Mouse (Mus musculus) v-Abl transformed pro-B cells (cell line): ENCODE measurements around the gene Letmd1.
"Not testable (repeated sequence)": the region's sequence is repeated elsewhere in the genome, so short reads cannot be mapped to it uniquely, and the experiment has no call there.

Experiments
- in situ Hi-C, 2 experiments: fragments of 400-800 bp; cut with MboI; formaldehyde crosslinking; loops; one replicate each; pipeline ENCODE4 v1.15.1; 2025; ENCODE audit not compliant: unreplicated experiment in 2 of 2

Gene Letmd1

DNA sequence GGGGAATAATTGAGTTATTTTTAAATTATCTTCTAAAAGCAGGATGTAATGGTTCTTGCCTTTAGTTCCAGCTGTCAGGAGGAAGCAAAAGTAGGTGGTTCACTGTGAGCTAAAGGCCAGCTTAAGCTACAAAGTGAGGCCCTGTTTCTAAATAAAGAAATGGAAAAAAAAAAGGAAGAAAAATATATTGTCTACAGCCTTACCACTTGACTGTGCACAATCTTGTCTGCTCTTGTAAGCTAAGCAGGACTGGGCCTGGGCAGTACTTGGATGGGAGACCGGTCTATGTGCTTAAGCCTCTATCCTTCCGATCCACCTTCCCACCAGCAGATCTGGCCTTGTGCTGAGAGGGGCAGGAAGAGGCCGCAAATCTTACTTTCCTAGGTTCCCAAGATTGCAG is 19.3 kb upstream of the Letmd1 start:
- in situ Hi-C loops = loop anchor here (10.0 kb wide), 2 partner anchors 55 to 65 kb away; no protein-coding TSS in a partner anchor

DNA sequence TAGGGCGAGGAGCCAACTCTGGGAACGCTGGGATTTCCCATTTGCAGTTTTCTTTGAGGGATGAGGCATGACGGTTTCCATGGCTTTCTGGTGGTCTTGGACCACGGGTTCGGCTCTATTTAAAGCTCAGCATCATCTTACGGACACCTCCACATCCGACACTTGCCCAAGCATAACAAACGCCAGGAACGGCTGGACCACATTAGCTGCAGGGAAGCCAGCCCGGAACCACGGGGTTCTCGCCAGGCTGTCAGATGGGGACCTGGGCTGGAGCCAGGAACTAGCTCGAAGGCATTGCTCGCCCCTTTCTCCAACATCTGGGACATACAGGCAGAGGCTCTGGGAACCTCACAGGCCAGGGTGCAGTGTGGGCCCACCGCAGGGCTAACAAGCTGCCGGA is 17.6 kb upstream of the Letmd1 start:
- in situ Hi-C loops = loop anchor here (5.0 to 25.0 kb wide), 4 partner anchors 34 to 414 kb away; partner anchors contain the start of gene Dip2b (in 1 of the 2)

DNA sequence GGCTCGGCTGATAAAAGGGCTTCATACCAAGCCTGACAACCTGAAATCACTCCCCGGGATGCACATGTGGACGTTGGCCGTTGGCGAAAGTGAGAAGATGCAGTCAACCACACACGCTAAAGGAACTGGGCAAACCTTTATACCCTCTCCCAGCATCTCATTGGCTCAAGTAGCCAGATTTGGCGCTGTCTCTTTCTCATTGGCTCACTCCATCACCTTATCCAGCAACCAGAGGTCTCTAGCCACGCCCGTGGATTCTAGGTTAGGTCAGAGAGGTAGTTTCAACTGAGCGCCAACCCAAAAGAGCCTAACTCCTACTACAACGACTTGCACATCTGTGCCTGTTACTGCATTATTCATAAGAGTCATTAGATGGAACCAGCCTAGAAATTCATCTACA is 16.3 kb upstream of the Letmd1 start:
- in situ Hi-C loops = loop anchor here (5.0 to 25.0 kb wide), 4 partner anchors 35 to 415 kb away; partner anchors contain the start of gene Dip2b (in 1 of the 2)

DNA sequence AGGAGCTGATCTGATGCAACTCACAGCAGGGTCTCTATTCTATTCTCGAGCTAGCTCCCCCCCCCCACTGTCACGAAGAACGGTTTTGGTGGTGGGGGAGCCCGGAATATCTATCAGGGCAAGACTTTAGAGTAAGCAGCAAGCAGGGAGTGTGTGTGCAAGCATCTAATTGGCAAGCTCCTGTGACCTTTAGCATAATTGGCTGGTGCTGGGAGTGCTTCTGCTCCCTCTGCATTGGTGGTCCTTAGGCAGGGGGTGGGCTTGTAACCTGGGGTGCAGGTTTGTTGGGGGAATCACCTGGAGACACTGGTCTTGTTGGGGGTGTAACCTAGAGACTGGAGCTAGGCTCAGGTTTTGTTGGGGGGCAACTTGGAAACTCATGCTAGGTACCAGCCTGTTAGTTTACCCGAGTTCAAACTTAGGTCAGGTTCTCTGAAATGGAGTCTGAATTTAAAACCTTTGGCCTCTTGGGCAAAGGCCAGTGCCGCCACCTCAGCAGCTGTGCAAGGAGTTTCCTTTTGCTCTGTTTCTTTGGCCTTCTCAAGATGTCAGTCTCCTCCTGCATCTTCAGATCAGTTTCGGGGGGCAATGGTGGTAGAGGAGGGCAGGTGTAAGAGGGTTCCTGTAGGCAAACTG is 12.3 kb upstream of the Letmd1 start:
- in situ Hi-C loops = loop anchor here in 1 of 2 experiments (10.0 to 25.0 kb wide), 2 partner anchors 132 to 419 kb away; partner anchors contain the start of gene Dip2b

DNA sequence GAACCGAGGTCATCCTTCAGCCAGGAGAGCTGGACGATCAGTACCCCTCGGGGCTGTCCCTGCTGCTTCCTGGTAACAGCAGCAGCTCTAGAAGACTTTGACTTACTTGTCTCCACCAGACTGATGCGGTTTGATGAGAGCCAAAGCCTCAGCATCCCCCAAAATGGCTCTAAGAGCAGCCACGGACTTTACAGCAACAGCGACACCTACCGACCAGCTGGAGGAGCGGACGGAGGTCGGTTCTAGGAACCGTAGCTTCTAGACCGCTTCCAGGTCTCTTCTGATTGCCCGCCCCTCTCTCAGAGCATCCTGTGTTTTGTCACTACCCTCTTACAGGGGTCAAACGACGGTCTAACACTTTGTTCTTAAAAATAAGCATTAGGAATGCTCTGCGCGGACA is 11.5 kb upstream of the Letmd1 start:
- in situ Hi-C loops = loop anchor here in 1 of 2 experiments (10.0 to 25.0 kb wide), 2 partner anchors 133 to 420 kb away; partner anchors contain the start of gene Dip2b

DNA sequence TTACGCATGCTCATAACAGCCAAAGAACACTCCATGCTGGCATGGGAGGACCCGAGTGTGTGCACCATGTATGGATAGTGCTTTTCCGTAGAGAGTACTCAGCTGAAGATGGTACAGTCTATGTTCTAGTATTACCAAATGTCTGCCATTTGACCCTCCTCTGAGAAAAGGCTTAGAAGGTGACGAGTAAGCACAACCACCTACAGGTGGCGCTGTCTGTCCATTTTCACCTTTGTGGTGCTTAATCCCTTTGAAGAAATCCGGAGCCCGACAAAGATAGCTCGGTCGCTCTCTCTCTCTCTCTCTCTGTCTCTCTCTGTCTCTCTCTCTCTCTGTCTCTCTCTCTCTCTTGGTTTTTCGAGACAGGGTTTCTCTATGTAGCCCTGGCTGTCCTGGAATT is 10.8 kb upstream of the Letmd1 start:
- in situ Hi-C loops = loop anchor here in 1 of 2 experiments (10.0 to 25.0 kb wide), 2 partner anchors 133 to 421 kb away; partner anchors contain the start of gene Dip2b

DNA sequence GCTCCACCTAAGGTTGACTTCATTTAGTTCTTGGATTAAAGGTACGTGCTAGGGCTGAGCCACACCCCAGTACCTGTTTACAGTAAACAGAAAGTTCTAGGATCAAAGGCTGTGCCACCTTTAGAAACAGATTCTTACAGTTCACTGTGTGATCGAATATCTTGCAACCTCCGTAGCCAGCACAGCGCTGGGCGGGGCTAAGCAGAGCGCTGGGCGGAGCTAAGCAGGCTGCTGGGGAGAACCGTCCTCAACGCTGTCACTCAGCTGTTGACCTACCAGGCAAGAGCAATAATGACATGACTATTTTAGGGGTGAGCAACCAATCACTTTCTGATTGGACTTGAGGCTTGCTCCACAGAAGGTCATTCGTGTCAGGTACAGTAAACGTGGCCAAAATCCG is 7.9 kb upstream of the Letmd1 start:
- in situ Hi-C loops = loop anchor here (5.0 to 25.0 kb wide), 5 partner anchors 194 to 424 kb away; partner anchors contain the start of gene Dip2b (in 2 of the 2)

DNA sequence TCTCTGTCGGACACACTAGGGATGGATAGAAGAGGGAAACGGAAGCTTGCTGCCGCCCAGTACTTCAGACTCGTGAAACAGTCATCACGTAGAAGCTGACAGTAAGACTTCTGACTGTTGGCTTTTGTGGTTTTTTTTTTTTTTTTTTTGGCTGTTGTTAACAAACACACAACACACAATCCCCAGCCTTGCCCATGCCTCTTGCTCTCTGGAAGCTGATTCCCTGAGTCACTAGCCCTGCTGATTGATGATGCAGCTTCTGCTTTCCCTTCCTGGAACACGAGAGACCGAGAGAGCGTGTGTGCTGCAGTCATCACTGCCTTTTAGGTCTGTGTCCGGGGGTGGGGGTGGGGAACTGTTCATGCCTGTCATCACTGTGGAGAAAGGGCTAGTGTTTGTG is 7.2 kb upstream of the Letmd1 start:
- in situ Hi-C loops = loop anchor here (5.0 to 25.0 kb wide), 5 partner anchors 194 to 424 kb away; partner anchors contain the start of gene Dip2b (in 2 of the 2)

DNA sequence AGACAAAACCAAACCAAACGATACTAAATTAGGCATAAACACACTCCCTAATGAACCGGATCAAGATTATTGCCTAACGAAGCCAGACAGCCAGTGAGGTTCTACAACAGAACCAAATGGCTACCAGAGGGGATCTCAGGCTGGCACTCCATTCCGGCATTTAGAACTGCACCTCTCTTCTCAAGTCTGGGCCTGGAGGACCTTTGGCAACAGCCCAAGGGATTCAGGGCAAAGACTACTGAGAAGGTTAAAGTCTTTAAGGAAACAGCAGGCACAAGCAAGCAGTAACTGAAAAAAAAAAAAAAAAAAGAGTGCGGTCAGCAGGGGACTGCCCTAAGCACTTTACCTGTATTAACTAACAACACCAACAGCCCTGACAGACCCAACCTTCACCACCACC is 6.7 kb upstream of the Letmd1 start:
- in situ Hi-C loops = loop anchor here (5.0 to 25.0 kb wide), 5 partner anchors 195 to 425 kb away; partner anchors contain the start of gene Dip2b (in 2 of the 2)

DNA sequence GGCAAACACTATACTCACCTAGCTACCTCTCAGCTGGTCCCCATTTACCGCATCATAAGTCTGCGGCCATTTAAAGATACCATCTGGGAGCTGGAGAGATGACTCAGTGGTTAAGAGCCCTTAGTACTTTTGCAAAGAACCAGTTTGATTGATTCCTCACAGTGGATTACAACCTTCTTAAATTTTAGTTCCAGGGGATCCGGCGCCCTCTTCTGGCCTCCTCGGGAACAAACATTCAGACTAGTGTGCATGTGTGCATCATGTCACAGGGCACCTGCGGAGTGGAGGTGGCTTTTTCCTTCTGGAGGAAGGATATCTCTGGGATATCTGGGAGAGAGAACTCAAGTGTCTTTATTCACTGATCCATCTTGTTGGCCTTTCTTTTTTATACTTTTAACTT is 5.1 kb upstream of the Letmd1 start:
- in situ Hi-C loops = loop anchor here (5.0 to 25.0 kb wide), 5 partner anchors 196 to 426 kb away; partner anchors contain the start of gene Dip2b (in 2 of the 2)

DNA sequence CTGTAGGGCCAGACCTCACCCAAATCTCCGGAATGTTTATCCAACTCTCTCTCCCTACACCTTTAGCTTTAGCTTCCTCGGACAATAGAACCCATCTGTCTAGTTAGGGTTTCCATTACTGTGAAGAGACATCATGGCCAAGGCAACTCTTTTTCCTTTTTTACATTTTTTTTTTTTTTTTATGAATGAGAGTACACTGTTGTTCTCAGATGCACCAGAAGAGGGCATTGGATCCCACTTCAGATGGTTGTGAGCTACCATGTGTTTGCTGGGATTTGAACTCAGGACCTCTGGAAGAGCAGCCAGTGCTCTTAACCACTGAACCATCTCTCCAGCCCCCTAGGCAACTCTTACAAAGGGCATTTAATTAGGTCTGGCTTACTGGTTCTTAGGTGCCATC is 3.4 kb upstream of the Letmd1 start:
- in situ Hi-C loops = loop anchor here in 1 of 2 experiments (10.0 to 25.0 kb wide), 2 partner anchors 201 to 428 kb away; partner anchors contain the start of gene Dip2b

DNA sequence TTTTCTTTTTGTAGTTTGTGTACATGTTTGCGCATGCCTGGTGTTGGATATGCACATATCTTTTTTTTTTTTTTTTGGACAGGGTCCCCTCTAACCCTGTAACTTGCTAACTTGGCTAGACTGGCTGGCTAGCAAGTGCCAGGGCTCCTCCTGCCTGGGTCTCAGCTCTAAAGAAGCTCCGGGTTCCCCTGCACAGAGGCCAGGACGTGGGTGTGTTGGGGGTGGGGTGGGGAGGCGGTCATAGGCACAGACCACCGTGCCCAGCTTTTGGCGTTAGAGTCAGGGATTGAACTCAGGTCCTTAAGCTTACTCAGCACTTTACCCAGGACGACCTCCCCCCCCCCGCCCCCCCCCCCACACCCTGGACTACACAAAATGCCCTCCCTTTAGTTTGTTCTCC is 1.1 kb upstream of the Letmd1 start:
- in situ Hi-C loops = loop anchor here in 1 of 2 experiments (10.0 to 25.0 kb wide), 2 partner anchors 203 to 430 kb away; partner anchors contain the start of gene Dip2b

DNA sequence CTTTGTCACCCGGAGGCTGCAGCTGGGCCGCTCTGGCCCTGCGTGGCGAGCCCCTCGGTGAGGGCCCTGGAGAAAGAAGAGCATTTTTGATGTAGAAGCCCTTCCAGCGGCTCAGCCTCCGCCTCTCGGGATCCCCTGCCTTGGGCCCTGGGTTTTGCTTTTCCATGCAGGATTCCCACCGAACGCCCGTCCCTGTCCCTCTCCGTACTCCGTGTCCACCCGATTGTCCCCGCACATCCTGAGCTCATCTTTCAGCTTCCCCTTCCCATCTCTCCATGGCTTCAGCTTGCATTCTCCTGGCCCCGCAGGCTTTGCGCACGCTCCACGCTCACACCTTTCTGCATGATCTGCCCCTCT is 344 bp downstream of the Letmd1 start:
- in situ Hi-C loops = loop anchor here in 1 of 2 experiments (10.0 to 25.0 kb wide), 2 partner anchors 204 to 432 kb away; partner anchors contain the start of gene Dip2b

DNA sequence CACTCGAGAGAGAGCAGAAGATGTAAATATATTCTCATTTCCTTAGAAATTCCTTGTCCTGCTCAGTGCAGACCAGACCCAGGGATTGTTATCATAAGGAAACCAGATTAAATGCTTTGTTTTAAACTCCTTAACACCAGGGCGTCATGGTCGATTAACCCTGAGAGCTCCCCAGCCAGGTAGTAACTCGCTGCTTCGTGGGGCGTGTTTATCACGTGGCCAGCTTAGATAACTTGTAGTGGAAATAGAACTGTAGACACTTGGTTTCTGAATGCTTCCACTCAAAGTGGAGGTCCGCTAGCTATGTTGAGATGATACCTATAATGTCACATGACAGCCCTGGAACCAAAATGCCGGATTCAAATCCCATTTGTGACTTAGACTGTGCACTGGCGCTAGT is 1.2 kb downstream of the Letmd1 start:
- in situ Hi-C loops = loop anchor here in 1 of 2 experiments (25.0 kb wide), 1 partner anchor 433 kb away; the partner anchor contains the start of gene Dip2b

DNA sequence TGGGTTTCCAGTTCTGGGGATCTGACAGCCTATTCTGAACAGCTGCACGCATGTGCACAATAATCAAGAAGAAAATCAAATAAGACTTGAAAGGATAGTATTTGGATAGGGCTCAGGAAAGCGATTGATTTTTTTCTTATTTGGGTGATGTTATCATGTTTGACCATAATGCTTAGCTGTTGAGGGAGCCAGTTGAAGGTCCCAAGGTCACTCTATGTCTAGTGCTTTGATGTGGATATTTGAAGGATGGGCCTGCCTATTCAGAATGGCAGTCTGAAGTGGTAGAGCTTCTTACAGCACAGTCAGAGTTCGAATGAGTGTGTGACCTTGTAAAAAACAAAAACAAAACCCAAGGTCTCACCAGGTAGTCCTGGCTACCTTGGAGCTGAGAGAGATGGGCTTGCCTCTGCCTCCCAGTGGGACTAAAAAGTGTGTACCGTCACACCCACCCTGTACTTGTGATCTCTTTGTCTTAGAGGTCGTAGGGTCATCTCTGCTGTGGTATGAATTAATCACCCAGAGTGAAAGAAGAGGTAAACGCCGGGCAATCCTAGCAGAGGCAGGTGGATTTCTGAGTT is 5.2 kb downstream of the Letmd1 start:
- in situ Hi-C loops = loop anchor here in 1 of 2 experiments (25.0 kb wide), 1 partner anchor 437 kb away; the partner anchor contains the start of gene Dip2b

DNA sequence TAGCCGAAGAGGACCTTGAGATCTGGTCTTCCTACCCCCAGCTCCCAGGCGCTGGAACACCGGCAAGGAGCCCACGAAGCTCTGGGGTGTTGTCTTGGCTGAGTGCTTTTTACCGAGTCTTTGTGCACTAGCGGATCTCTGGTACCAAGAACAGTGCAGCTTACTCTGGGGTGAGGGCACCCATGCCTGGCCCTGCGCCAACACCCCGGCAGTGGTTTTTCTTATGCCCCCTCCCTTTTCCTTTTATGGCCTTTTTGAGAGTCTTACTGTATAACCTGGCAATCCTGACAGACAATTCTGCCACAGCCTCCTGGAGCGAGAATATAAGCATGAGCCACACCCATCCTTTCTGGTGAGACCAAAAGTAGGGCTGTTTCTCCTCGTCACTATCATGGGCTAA is 9.5 kb downstream of the Letmd1 start:
- in situ Hi-C loops = no loop called here

DNA sequence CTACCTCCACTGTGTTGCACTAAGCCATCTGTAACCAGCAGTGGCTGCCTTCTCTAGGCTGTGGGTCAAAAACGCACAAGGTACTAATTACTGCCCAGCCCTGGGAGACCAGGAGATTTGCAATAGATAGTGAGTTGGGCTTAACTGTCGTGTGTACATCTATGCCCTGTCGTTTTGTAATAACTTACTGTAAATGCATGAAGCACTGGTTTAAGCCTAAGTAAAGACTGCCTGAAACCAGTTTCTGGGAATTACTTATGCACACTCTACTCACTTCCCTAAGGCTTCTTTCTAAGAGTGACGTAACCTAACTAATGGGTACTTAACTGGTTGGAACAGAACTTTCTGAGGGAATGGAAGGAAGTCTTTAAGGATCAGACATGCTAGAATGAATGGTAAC is 10.1 kb downstream of the Letmd1 start:
- in situ Hi-C loops = no loop called here

DNA sequence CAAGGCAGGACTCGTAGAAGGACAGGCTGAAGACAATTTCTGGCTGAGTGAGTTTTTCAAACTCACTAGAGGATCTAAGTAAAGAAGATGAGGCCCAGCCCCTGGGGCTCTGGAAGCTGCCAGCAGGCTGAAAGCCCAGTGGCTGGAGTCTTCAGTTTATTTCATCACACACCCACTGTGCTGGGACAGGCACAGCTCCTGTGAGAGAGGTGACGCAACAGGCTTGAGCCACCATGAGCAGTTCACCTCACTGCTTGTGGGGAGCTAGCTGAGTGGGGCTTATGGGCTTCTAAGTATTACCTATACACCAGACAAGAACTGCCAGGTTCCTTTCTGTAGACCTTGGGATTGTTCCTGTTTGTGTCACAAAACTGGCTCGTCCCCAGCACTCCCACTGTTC is 16.8 kb downstream of the Letmd1 start:
- in situ Hi-C loops = no loop called here

DNA sequence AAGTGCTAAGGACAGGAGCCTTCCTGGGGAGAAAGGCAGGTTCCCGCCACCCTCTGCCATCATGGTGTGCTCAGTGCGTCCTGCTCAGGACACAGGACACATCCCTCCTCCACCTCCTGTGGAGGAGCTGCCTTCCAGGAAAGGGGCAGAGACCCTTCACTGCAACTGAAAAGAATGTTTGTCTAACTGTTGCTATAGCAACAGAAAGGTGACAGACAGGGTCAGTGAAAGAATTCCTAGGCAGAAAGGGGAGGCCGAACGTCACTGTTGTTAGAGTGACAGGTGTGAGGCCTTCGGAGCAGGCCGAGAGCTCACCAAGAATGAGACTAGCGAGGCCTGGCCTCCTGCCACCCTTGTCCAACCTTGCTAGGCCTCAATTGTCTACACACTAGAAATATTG is 17.6 kb downstream of the Letmd1 start:
- in situ Hi-C loops = no loop called here

DNA sequence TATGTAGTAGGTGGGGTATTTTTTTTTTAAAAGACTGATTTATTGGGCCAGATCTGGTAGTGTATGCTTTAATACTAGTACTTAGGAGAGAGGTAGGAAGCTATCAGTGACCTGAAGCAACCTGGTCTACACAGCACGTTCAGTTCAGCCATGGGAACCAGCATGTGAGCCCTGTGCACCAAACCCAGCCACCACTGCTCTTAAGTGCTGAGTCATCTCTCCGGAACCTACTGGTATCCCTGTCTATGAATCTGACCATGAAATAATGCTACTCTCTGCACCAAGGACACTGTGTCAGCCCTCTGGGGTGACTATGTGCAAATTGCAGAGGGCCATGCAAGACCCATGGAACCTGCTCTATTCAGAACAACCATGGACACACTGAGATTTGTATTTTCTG is 18.2 kb downstream of the Letmd1 start:
- in situ Hi-C loops = no loop called here

DNA sequence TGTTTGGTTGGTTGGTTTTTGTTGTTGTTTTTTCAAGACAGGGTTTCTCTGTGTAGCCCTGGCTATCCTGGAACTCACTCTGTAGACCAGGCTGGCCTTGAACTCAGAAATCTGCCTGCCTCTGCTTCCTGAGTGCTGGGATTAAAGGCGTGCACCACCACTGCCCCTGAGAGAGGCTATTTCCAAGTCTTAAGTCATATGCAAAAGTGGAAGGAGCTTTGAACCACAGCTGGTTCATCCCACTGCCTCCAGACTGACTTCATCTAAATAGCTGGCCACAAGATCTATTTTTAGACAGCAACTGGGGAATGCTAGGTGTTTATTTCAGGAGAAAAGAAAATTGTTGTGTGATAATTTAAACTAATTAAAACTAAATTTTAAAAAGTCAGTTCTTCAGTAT is 19.5 kb downstream of the Letmd1 start:
- in situ Hi-C loops = not testable (repeated sequence)
